Comparison of ENCODE assay signal across 8 mouse cellular contexts in genomic region chr11:103171703-103172391, GRCm38 (mm10). TPM values are rescaled to one million over a fixed set of nuclear protein-coding genes. Genes with fewer than 3 reads are reported as not detected.
DNase-seq lines count a peak whose midpoint lies in the region; ATAC-seq and TF ChIP-seq lines count a peak whose summit lies in the region.
"Had no signal": no experiment of that assay in that cellular context is flagged by ENCODE, and none has a peak within 500 bp of the region (broad histone marks: within the 10 kb centered on the region; RNA-seq: fewer than 3 reads in every experiment).

No protein-coding gene starts in this region.

- DNase-seq in stomach, postnatal 0 days (ENCODE audit: low spot score), result no peak
- peak; percentile 56 for DNase-seq in heart, adult 8-10 months (ENCODE audit: low spot score)
- DNase-seq in kidney, adult 8-10 months, result peak; percentile 79 to 88
- DNase-seq in urinary bladder, postnatal 36 days (ENCODE audit: low spot score in 2 of 2), result no peak
- no peak for DNase-seq in frontal cortex, adult 2 months (ENCODE audit: extremely low spot score in 1 of 2, low spot score in 1 of 2)

- no peak overlapping the region for H3K9ac ChIP-seq in stomach, embryonic 14.5 days (replicated peaks; ENCODE audit: low read depth, low read length)
- H3K9ac ChIP-seq in stomach, postnatal 0 days (ENCODE audit: low read length), result no peak overlapping the region
- H3K9ac ChIP-seq in midbrain, embryonic 16.5 days (ENCODE audit: low read depth, low read length), result peak overlapping the region; percentile 86

- TF ChIP-seq EP300 in stomach, postnatal 0 days (optimal IDR thresholded peaks at IDR 0.05), result no peak

- H3K4me2 ChIP-seq in stomach, embryonic 14.5 days (replicated peaks; ENCODE audit: low read depth, low read length), result peak overlapping the region; percentile 96; the same call in 1 of the 2 replicates
- no peak overlapping the region; the same call in 1 of the 2 replicates for H3K4me2 ChIP-seq in stomach, postnatal 0 days (replicated peaks; ENCODE audit: low read depth)
- peak overlapping the region; percentile 76 for H3K4me2 ChIP-seq in midbrain, embryonic 16.5 days (ENCODE audit: low read length)

- H3K27me3 ChIP-seq in stomach, embryonic 14.5 days (ENCODE audit: control insufficient read depth, insufficient read depth, low read length), result peaks cover 31% of the 10 kb centered on the region; the same call in 1 of the 2 replicates
- peaks cover 10% of the 10 kb centered on the region; the same call in 1 of the 2 replicates for H3K27me3 ChIP-seq in stomach, postnatal 0 days (ENCODE audit: control insufficient read depth, insufficient read depth, low read length)
- no peaks in the 10 kb centered on the region for H3K27me3 ChIP-seq in midbrain, embryonic 16.5 days (ENCODE audit: control insufficient read depth, insufficient read depth, low read depth, low read length)

- no peak overlapping the region for H3K27ac ChIP-seq in stomach, embryonic 14.5 days (ENCODE audit: low read length)
- H3K27ac ChIP-seq in stomach, postnatal 0 days (replicated peaks), result no peak overlapping the region
- H3K27ac ChIP-seq in midbrain, embryonic 16.5 days (ENCODE audit: low read length), result no peak overlapping the region

- no peaks in the 10 kb centered on the region for H3K9me3 ChIP-seq in stomach, embryonic 14.5 days (ENCODE audit: control insufficient read depth, low read depth, low read length)
- no peaks in the 10 kb centered on the region for H3K9me3 ChIP-seq in stomach, postnatal 0 days (ENCODE audit: control insufficient read depth, low read length)
- H3K9me3 ChIP-seq in midbrain, embryonic 16.5 days (replicated peaks; ENCODE audit: control insufficient read depth, low read length, poor library complexity, severe bottlenecking), result no peaks in the 10 kb centered on the region

- peak; percentile 18; the same call in 1 of the 2 replicates for ATAC-seq in stomach, embryonic 14.5 days (ENCODE audit: insufficient number of reproducible peaks, insufficient read depth, low FRiP score, low read depth)
- no peak for ATAC-seq in stomach, postnatal 0 days (ENCODE audit: low FRiP score, low TSS enrichment)
- no peak for ATAC-seq in midbrain, embryonic 16.5 days

- H3K4me3 ChIP-seq in stomach, embryonic 14.5 days (ENCODE audit: low read depth, low read length), result peak overlapping the region; percentile 52; the same call in 1 of the 2 replicates
- no peak overlapping the region for H3K4me3 ChIP-seq in stomach, postnatal 0 days (ENCODE audit: low read depth, low read length)
- H3K4me3 ChIP-seq in midbrain, embryonic 16.5 days (ENCODE audit: low read depth, low read length), result peak overlapping the region; percentile 73

- H3K4me1 ChIP-seq in stomach, embryonic 14.5 days (ENCODE audit: control insufficient read depth, insufficient read depth, low read length), result 0 out of 2 replicates have a peak, but pooled peaks cover 5% of the 10 kb centered on the region
- H3K4me1 ChIP-seq in stomach, postnatal 0 days (replicated peaks; ENCODE audit: control insufficient read depth, insufficient read depth), result no peaks in the 10 kb centered on the region
- peaks cover 32% of the 10 kb centered on the region for H3K4me1 ChIP-seq in midbrain, embryonic 16.5 days (ENCODE audit: control insufficient read depth, insufficient read depth, low read length)

- TF ChIP-seq CTCF in stomach, postnatal 0 days (IDR thresholded peaks at IDR 0.05; ENCODE audit: low read depth), result no peak

- no peaks in the 10 kb centered on the region for H3K36me3 ChIP-seq in stomach, embryonic 14.5 days (ENCODE audit: control insufficient read depth, insufficient read depth, low read length)
- H3K36me3 ChIP-seq in stomach, postnatal 0 days (ENCODE audit: control insufficient read depth, insufficient read depth, low read length), result no peaks in the 10 kb centered on the region
- H3K36me3 ChIP-seq in midbrain, embryonic 16.5 days (ENCODE audit: control insufficient read depth, insufficient read depth, low read length), result no peaks in the 10 kb centered on the region

- WGBS in stomach, embryonic 14.5 days, result 59% methylated on average over 9 of the region's 9 CpGs
- 63% methylated on average over 9 of the region's 9 CpGs for WGBS in stomach, postnatal 0 days
- WGBS in midbrain, embryonic 16.5 days, result 37% methylated on average over 9 of the region's 9 CpGs

RNA-seq across cellular contexts. Expression of gene Fmnl1, which starts 0.9 kb away (rescaled TPM):
- polyA plus RNA-seq in stomach, embryonic 14.5 days (2014; fragmentation: Nextera tagmentation; extraction: Ambion mirVana), result 1.7 and 2.3 TPM in 2 replicates
- 0.86 and 1.1 TPM in 2 replicates for polyA plus RNA-seq in stomach, postnatal 0 days (2015; fragmentation: Nextera tagmentation; extraction: Ambion mirVana)
- 10 to 100 TPM in 3 of 4 experiments, 1 to 10 TPM in 1; 9.3 to 20.1 (median 13.2) TPM for total RNA-seq in heart, adult 8-10 months (2022)
- polyA plus RNA-seq in midbrain, embryonic 16.5 days (2015; fragmentation: Nextera tagmentation; extraction: Ambion mirVana), result 5.7 and 6.3 TPM in 2 replicates
- polyA plus RNA-seq in frontal cortex, adult 2 months (2012; rRNA removed), result 76.2 and 85.2 TPM in 2 replicates

RNA-seq across cellular contexts. Expression of gene 1700023F06Rik, which starts 36.5 kb away (rescaled TPM):
- polyA plus RNA-seq in stomach, embryonic 14.5 days (2014; fragmentation: Nextera tagmentation; extraction: Ambion mirVana), result 1.5 and 1.8 TPM in 2 replicates
- 1.0 and 1.7 TPM in 2 replicates for polyA plus RNA-seq in stomach, postnatal 0 days (2015; fragmentation: Nextera tagmentation; extraction: Ambion mirVana)
- total RNA-seq in heart, adult 8-10 months (2022), result not detected
- 2.3 and 3.1 TPM in 2 replicates for polyA plus RNA-seq in midbrain, embryonic 16.5 days (2015; fragmentation: Nextera tagmentation; extraction: Ambion mirVana)
- 5.3 and 6.0 TPM in 2 replicates for polyA plus RNA-seq in frontal cortex, adult 2 months (2012; rRNA removed)
- total RNA-seq: neutrophil, adult 5-6 weeks had no signal

RNA-seq across cellular contexts. Expression of gene Hexim2, which starts 39.6 kb away (rescaled TPM):
- polyA plus RNA-seq in stomach, embryonic 14.5 days (2014; fragmentation: Nextera tagmentation; extraction: Ambion mirVana), result 7.3 and 9.1 TPM in 2 replicates
- 3.7 and 4.4 TPM in 2 replicates for polyA plus RNA-seq in stomach, postnatal 0 days (2015; fragmentation: Nextera tagmentation; extraction: Ambion mirVana)
- 1 to 10 TPM; 1.2 to 2.0 (median 1.9) TPM for total RNA-seq in heart, adult 8-10 months (2022)
- 29.9 and 37.0 TPM in 2 replicates for polyA plus RNA-seq in midbrain, embryonic 16.5 days (2015; fragmentation: Nextera tagmentation; extraction: Ambion mirVana)
- 11.5 and 14.1 TPM in 2 replicates for polyA plus RNA-seq in frontal cortex, adult 2 months (2012; rRNA removed)

RNA-seq across cellular contexts. Expression of gene Spata32, which starts 46.4 kb away (rescaled TPM):
- polyA plus RNA-seq in stomach, embryonic 14.5 days (2014; fragmentation: Nextera tagmentation; extraction: Ambion mirVana), result not detected in 2 replicates
- polyA plus RNA-seq in stomach, postnatal 0 days (2015; fragmentation: Nextera tagmentation; extraction: Ambion mirVana), result not detected in 2 replicates
- not detected for total RNA-seq in heart, adult 8-10 months (2022)
- polyA plus RNA-seq in midbrain, embryonic 16.5 days (2015; fragmentation: Nextera tagmentation; extraction: Ambion mirVana), result 1.2 and 1.3 TPM in 2 replicates
- polyA plus RNA-seq in frontal cortex, adult 2 months (2012; rRNA removed), result 1.4 and 1.5 TPM in 2 replicates
- total RNA-seq: neutrophil, adult 5-6 weeks had no signal

RNA-seq across cellular contexts. Expression of gene Hexim1, which starts 55.8 kb away (rescaled TPM):
- 7.6 and 7.7 TPM in 2 replicates for polyA plus RNA-seq in stomach, embryonic 14.5 days (2014; fragmentation: Nextera tagmentation; extraction: Ambion mirVana)
- 3.8 and 4.1 TPM in 2 replicates for polyA plus RNA-seq in stomach, postnatal 0 days (2015; fragmentation: Nextera tagmentation; extraction: Ambion mirVana)
- 10 to 100 TPM; 15.9 to 18.6 (median 17.0) TPM for total RNA-seq in heart, adult 8-10 months (2022)
- polyA plus RNA-seq in midbrain, embryonic 16.5 days (2015; fragmentation: Nextera tagmentation; extraction: Ambion mirVana), result 4.1 and 4.2 TPM in 2 replicates
- 25.6 and 25.8 TPM in 2 replicates for polyA plus RNA-seq in frontal cortex, adult 2 months (2012; rRNA removed)

Comparison
In these comparisons a context has a peak if more than half of its experiments do, and no peak if none do; other contexts are left out.
1. DNase-seq: peak in heart, adult 8-10 months (single experiment) and kidney, adult 8-10 months (2 of 2); none in stomach, postnatal 0 days (single experiment), urinary bladder, postnatal 36 days (0 of 2) and frontal cortex, adult 2 months (0 of 2).
2. RNA of gene Fmnl1, which starts 0.9 kb away (polyA plus RNA-seq): 76.2 to 85.2 TPM in frontal cortex, adult 2 months; 5.7 to 6.3 TPM in midbrain, embryonic 16.5 days, 1.7 to 2.3 TPM in stomach, embryonic 14.5 days and 0.86 to 1.1 TPM in stomach, postnatal 0 days; every median in the first group is over 10 times any median in the second.